Mouse (Mus musculus) embryonic facial prominence, embryonic 14.5 days (tissue): ENCODE results near the gene Tnfaip2. TPM values are rescaled to one million over a fixed set of nuclear protein-coding genes. Genes with fewer than 3 reads are reported as not detected.
A peak's percentile ranks its signal among the peaks of the same experiment; 100 is the strongest.

Experiments used
- ATAC-seq: fragments of 200-750 bp; cut with Nextera tagmentation; 2 replicates; pipeline ENCODE4 v1.8.0; 2017; ENCODE audit warnings: low read depth, moderate number of reproducible peaks, moderate TSS enrichment
- DNase-seq: peaks from one replicate; pipeline ENCODE4 v3.0.0-alpha.2; 2015; ENCODE audit warnings: low spot score
- H3K27ac ChIP-seq: fragments of 300-500 bp; sonication (generic); replicated peaks from 2 replicates; pipeline ENCODE4 v1.5.1; 2014; ENCODE audit warnings: low read depth, mild to moderate bottlenecking, low read length, moderate library complexity
- H3K27me3 ChIP-seq: fragments of 300-500 bp; sonication (generic); replicated peaks from 2 replicates; pipeline ENCODE4 v1.6.1; 2014; ENCODE audit warnings: low read length; ENCODE audit not compliant: control insufficient read depth, insufficient read depth
- H3K36me3 ChIP-seq: fragments of 300-500 bp; sonication (generic); 2 replicates; pipeline ENCODE4 v1.6.1; 2014; ENCODE audit warnings: low read length, mixed read lengths; ENCODE audit not compliant: control insufficient read depth, insufficient read depth
- H3K4me1 ChIP-seq: fragments of 300-500 bp; sonication (generic); 2 replicates; pipeline ENCODE4 v1.6.1; 2014; ENCODE audit warnings: antibody characterized with exemption, low read length; ENCODE audit not compliant: control insufficient read depth, insufficient read depth
- H3K4me2 ChIP-seq: fragments of 300-500 bp; sonication (generic); 2 replicates; pipeline ENCODE4 v1.6.1; 2014; ENCODE audit warnings: low read depth, mild to moderate bottlenecking, low read length, moderate library complexity, mixed read lengths
- H3K4me3 ChIP-seq: fragments of 300-500 bp; sonication (generic); 2 replicates; pipeline ENCODE4 v1.5.1; 2014; ENCODE audit warnings: low read depth, mild to moderate bottlenecking, low read length
- H3K9ac ChIP-seq: fragments of 300-500 bp; sonication (generic); 2 replicates; pipeline ENCODE4 v1.6.1; 2014; ENCODE audit warnings: low read depth, mild to moderate bottlenecking, low read length, moderate library complexity, mixed read lengths
- H3K9me3 ChIP-seq: fragments of 300-500 bp; sonication (generic); 2 replicates; pipeline ENCODE4 v1.6.1; 2016; ENCODE audit warnings: low read length; ENCODE audit not compliant: control insufficient read depth
- WGBS: fragments of 180-500 bp; shearing (Covaris S2); extraction: QIAGEN DNeasy Blood & Tissue Kit; methylation state at CpG from one replicate; pipeline ENCODE4 v1.1.7; 2014; 5-methylcytosine and 5-hydroxymethylcytosine counted together
- polyA plus RNA-seq: library from polyadenylated mRNA; unstranded; fragments of >200 nt; fragmentation: Nextera tagmentation; extraction: Ambion mirVana; gene quantifications from 2 replicates; pipeline ENCODE4 v1.2.1, GENCODE M21; 2014

Tnfaip2 gene
- 9.8 and 11.7 TPM in 2 replicates for polyA plus RNA-seq

DNA sequence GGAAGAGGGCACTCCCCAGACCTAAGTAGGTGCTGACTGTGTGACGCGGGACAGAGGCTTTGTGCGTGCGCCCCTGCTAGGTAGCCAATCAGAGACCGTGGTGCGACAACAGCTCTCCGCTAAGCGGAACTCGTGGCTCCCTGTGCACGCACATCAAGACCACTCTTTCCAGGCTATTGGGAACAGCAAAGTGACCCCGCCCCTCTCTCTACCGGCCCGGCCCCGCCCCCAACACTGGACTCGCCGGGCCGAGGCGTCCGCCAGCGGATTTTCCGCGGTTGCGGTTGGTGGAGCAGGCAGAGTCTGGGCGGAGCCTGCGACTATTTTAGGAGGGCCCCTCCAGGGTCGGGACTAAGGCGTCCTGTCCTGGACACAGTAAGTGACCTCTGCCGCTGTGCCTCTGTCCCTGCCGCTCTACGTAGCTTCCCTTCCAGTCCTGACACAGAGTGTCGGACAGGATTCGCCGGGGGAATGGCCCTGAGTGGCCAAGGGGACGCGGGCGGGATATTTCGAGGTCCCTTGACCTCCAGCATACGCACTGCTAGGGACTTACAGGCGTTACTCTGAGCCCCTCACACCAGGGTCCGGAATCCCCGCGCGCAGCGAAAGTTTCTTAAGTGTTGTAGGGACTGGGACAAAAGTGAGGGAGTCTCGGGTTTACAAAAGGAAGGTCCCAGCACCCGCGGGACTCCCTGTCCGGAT lies at the start of gene Tnfaip2:
Tnfaip2 (plus strand) TSS at position 161 of the 702 bp plus-strand sequence.
- Histone ChIP-seq H3K4me1 (peaks cover 10% of the 10 kb centered on the region; the same call in 1 of the 2 replicates), H3K27me3 (peaks cover 65% of the 10 kb centered on the region), H3K9ac (peak within 1 kb of the TSS; percentile 57), H3K4me2 (peak within 1 kb of the TSS; percentile 72), H3K36me3 (no peaks in the 10 kb centered on the region), H3K9me3 (no peaks in the 10 kb centered on the region), H3K27ac (peak within 1 kb of the TSS; percentile 54; the same call in 1 of the 2 replicates), H3K4me3 (peak within 1 kb of the TSS; percentile 40)
- DNase-seq = peak; percentile 81
- ATAC-seq = peak; percentile 68
- WGBS = under 1% methylated on average over 45 of the region's 48 CpGs

- Histone ChIP-seq H3K4me1 (no peaks in the 10 kb centered on the region), H3K9me3 (no peaks in the 10 kb centered on the region), H3K27ac (no peak overlapping the region), H3K9ac (no peak overlapping the region), H3K4me2 (no peak overlapping the region), H3K4me3 (no peak overlapping the region), H3K27me3 (no peaks in the 10 kb centered on the region), H3K36me3 (no peaks in the 10 kb centered on the region)
- ATAC-seq (no peak), DNase-seq (no peak)
- 87% methylated on average over 6 of the region's 6 CpGs for WGBS
Measured at GRCm38 (mm10) chr12:111394008-111394407, 48.3 kb upstream of the Tnfaip2 start.

DNA sequence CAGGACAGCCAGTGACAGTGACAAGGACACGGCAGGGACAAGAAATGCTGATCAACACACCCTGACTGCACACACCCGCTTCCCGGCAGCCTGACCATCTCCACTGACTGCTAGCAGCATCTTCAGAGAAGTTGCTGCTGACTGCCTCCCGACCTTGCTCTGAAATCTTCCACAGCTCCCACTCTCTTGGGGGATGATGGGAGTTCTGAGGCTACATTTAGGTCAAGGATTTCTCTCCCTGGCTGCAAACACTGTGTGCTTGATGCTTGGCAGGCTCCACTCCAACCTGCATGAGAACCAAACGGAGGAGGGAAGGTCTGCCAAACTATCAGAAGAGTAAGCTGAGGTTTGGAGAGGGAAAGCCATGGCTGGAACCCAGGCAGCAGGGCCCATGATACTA lies 45.3 kb upstream of the Tnfaip2 start:
- H3K9ac ChIP-seq = no peak overlapping the region
- no peak overlapping the region for H3K4me3 ChIP-seq
- no peak for ATAC-seq
- H3K4me2 ChIP-seq = no peak overlapping the region
- no peak overlapping the region for H3K27ac ChIP-seq
- no peaks in the 10 kb centered on the region for H3K27me3 ChIP-seq
- DNase-seq = no peak
- no peaks in the 10 kb centered on the region for H3K4me1 ChIP-seq
- 68% methylated on average over 5 of the region's 5 CpGs for WGBS
- no peaks in the 10 kb centered on the region for H3K36me3 ChIP-seq
- H3K9me3 ChIP-seq = no peaks in the 10 kb centered on the region

DNA sequence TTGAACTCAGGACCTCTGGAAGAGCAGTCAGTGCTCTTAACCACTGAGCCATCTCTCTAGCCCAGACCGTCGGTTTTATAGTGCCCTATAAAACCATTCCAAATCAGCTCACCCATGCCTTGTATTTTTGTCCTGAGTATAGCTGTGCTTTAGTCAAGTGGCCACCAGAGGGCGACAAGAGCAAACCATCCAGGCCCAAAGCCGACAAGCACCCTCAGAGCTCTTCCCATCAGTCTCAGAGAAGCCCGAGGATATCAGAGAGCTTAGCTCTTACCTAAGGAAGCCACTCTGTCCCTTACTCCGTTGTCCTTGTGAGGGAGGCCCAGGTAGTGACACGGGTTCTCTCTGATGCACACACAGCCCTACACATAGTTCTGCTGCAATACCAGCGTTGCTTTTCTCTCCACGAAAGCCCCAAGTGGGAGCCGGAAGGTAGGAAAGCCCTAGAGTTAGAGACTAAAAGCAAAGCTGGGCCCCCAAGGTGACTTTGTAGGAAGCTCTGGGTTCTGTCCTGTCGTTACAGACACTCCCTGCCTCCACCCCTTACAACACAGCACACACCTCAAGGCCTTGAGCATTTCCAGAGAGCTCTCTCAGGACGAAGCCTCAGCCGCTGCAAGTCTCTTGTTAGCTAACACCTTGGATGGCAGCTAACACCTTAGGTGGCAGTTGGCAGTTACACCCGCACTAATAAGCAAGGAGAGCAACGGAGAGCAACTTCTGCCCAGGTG lies 40.6 kb upstream of the Tnfaip2 start:
- Histone ChIP-seq H3K4me2 (no peak overlapping the region), H3K4me3 (no peak overlapping the region), H3K27ac (no peak overlapping the region), H3K27me3 (peaks cover 10% of the 10 kb centered on the region), H3K9ac (no peak overlapping the region), H3K9me3 (no peaks in the 10 kb centered on the region), H3K36me3 (no peaks in the 10 kb centered on the region), H3K4me1 (peaks cover 3% of the 10 kb centered on the region)
- WGBS = 19% methylated on average over 15 of the region's 15 CpGs
- ATAC-seq = peak; percentile 77
- DNase-seq = peak; percentile 86

- WGBS = 65% methylated on average over 10 of the region's 10 CpGs
- no peak overlapping the region for H3K4me2 ChIP-seq
- no peak overlapping the region for H3K4me3 ChIP-seq
- ATAC-seq (no peak), DNase-seq (no peak)
- H3K36me3 ChIP-seq = no peaks in the 10 kb centered on the region
- peaks cover 6% of the 10 kb centered on the region for H3K4me1 ChIP-seq
- no peaks in the 10 kb centered on the region for H3K9me3 ChIP-seq
- peaks cover 23% of the 10 kb centered on the region for H3K27me3 ChIP-seq
- H3K27ac ChIP-seq = no peak overlapping the region
- H3K9ac ChIP-seq = no peak overlapping the region
Measured at GRCm38 (mm10) chr12:111404880-111405279, 37.4 kb upstream of the Tnfaip2 start.

DNA sequence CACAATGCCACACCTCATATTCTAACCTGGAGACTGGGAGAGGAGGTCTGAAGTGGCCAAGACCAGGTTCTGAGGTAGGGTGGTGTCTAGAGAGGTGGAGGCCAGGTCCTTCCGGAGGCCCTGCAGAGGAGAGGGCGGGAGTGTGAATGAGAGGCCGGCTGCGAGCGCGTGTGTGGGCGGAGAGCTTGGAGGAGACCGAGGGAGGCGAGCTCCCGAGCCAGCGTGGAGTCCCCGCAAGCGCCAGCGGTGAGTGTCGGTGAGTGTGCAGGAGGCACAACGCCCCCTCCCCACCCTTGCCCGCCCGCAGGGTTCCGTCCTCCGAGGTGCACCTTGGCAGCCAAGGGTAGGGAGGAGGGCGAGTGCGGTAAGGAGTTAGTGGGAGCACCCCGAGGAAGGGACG lies 35.6 kb upstream of the Tnfaip2 start, which contains the start of gene Lbhd2:
Lbhd2 (plus strand) TSS at position 188 of the 400 bp plus-strand sequence.
- H3K4me3 ChIP-seq = peak within 1 kb of the TSS; percentile 26
- DNase-seq (no peak), ATAC-seq (no peak)
- peak within 1 kb of the TSS; percentile 62 for H3K9ac ChIP-seq
- no peaks in the 10 kb centered on the region for H3K9me3 ChIP-seq
- H3K4me2 ChIP-seq = peak within 1 kb of the TSS; percentile 54
- peaks cover 7% of the 10 kb centered on the region for H3K4me1 ChIP-seq
- no peak within 1 kb of the TSS for H3K27ac ChIP-seq
- no peaks in the 10 kb centered on the region for H3K36me3 ChIP-seq
- WGBS = 1% methylated on average over 20 of the region's 24 CpGs
- H3K27me3 ChIP-seq = peaks cover 23% of the 10 kb centered on the region

- DNase-seq (peak; percentile 28), ATAC-seq (no peak)
- Histone ChIP-seq H3K9me3 (no peaks in the 10 kb centered on the region), H3K27ac (no peak overlapping the region), H3K4me1 (peaks cover 23% of the 10 kb centered on the region), H3K4me3 (no peak overlapping the region), H3K36me3 (no peaks in the 10 kb centered on the region), H3K9ac (no peak overlapping the region), H3K4me2 (no peak overlapping the region), H3K27me3 (peaks cover 23% of the 10 kb centered on the region)
- 22% methylated on average over 5 of the region's 5 CpGs for WGBS
Measured at GRCm38 (mm10) chr12:111409583-111409982, 32.7 kb upstream of the Tnfaip2 start.

DNA sequence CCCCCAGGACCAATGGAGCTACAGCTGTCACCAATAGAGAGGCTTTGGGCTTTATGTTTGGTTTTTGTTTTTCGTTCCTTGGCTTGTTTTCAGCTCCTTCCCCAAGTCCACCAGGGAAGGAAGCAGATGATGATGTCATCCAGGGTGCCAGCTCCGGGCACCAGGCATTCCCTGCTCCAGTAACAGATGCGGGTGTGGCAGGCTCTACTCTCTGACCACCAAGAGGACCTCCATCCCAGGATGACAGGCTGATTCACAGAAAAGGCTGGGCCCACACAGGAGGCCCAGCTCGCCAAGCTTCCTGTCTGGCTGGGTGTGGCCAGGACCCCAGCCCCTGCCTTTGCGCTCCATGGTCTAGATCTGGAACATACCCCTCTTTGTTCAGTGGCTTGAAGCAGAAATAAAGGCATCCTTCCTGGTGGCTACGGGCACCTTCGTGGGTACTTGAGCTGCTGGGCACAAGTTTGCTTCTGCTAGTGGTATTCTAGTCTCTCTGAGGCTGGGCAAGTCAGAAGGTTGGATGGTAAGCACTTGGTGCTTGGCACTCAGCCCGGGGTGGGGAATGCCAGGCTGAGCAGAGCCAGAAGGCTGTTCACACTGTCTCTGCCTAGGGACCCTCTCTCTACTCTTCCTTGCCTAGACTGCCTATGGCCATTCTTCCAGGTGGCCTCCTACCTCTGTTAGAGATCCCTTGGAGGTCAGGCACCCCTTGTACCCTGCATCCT lies 30.5 kb upstream of the Tnfaip2 start:
- Histone ChIP-seq H3K27me3 (peaks cover 12% of the 10 kb centered on the region), H3K4me3 (no peak overlapping the region), H3K36me3 (no peaks in the 10 kb centered on the region), H3K9me3 (no peaks in the 10 kb centered on the region), H3K4me1 (peaks cover 19% of the 10 kb centered on the region), H3K4me2 (no peak overlapping the region), H3K9ac (no peak overlapping the region), H3K27ac (peak overlapping the region; percentile 53; the same call in 1 of the 2 replicates)
- no peak for ATAC-seq
- 70% methylated on average over 7 of the region's 8 CpGs for WGBS
- DNase-seq = no peak
